Mouse (Mus musculus) hindbrain, embryonic 11.5 days (tissue): ENCODE measurements around the gene Mark3. TPM values are rescaled to one million over a fixed set of nuclear protein-coding genes. Genes with fewer than 3 reads are reported as not detected.

Experiments
- ATAC-seq: fragments of 200-750 bp; cut with Nextera tagmentation; 2 replicates; pipeline ENCODE4 v1.8.0; 2017; ENCODE audit warnings: mild to moderate bottlenecking, moderate TSS enrichment, moderate library complexity; ENCODE audit not compliant: low FRiP score
- DNase-seq: peaks from one replicate; pipeline ENCODE4 v3.0.0-alpha.2; 2015; ENCODE audit warnings: low spot score
- H3K27ac ChIP-seq: fragments of 300-500 bp; sonication (generic); 2 replicates; pipeline ENCODE4 v1.5.1; 2014; ENCODE audit warnings: mild to moderate bottlenecking, low read depth, low read length
- H3K27me3 ChIP-seq: fragments of 300-500 bp; sonication (generic); 2 replicates; pipeline ENCODE4 v1.6.1; 2014; ENCODE audit warnings: mild to moderate bottlenecking, low read length, moderate library complexity, mixed read lengths; ENCODE audit not compliant: control insufficient read depth, insufficient read depth
- H3K36me3 ChIP-seq: fragments of 300-500 bp; sonication (generic); 2 replicates; pipeline ENCODE4 v1.6.1; 2014; ENCODE audit warnings: mild to moderate bottlenecking, low read length, moderate library complexity, mixed read lengths; ENCODE audit not compliant: control insufficient read depth, insufficient read depth
- H3K4me1 ChIP-seq: fragments of 300-500 bp; sonication (generic); replicated peaks from 2 replicates; pipeline ENCODE4 v1.6.1; 2014; ENCODE audit warnings: low read length, mixed read lengths; ENCODE audit not compliant: control insufficient read depth, insufficient read depth
- H3K4me2 ChIP-seq: fragments of 300-500 bp; sonication (generic); replicated peaks from 2 replicates; pipeline ENCODE4 v1.6.1; 2014; ENCODE audit warnings: mild to moderate bottlenecking, low read depth, low read length
- H3K4me3 ChIP-seq: fragments of 300-500 bp; sonication (generic); 2 replicates; pipeline ENCODE4 v1.5.1; 2014; ENCODE audit warnings: low read depth, low read length
- H3K9ac ChIP-seq: fragments of 300-500 bp; sonication (generic); 2 replicates; pipeline ENCODE4 v1.6.1; 2014; ENCODE audit warnings: low read depth, low read length
- H3K9me3 ChIP-seq: fragments of 300-500 bp; sonication (generic); 2 replicates; pipeline ENCODE4 v1.6.1; 2016; ENCODE audit warnings: low read length; ENCODE audit not compliant: control insufficient read depth
- WGBS: fragments of 180-500 bp; shearing (Covaris S2); extraction: QIAGEN DNeasy Blood & Tissue Kit; methylation state at CpG from one replicate; pipeline ENCODE4 v1.1.7; 2014; 5-methylcytosine and 5-hydroxymethylcytosine counted together
- polyA plus RNA-seq: library from polyadenylated mRNA; unstranded; fragments of >200 nt; fragmentation: Nextera tagmentation; extraction: Ambion mirVana; gene quantifications from 2 replicates; pipeline ENCODE4 v1.2.1, GENCODE M21; 2014

The Mark3 gene
- polyA plus RNA-seq, 1 experiment from 2014 or later = 76.8 TPM

DNA sequence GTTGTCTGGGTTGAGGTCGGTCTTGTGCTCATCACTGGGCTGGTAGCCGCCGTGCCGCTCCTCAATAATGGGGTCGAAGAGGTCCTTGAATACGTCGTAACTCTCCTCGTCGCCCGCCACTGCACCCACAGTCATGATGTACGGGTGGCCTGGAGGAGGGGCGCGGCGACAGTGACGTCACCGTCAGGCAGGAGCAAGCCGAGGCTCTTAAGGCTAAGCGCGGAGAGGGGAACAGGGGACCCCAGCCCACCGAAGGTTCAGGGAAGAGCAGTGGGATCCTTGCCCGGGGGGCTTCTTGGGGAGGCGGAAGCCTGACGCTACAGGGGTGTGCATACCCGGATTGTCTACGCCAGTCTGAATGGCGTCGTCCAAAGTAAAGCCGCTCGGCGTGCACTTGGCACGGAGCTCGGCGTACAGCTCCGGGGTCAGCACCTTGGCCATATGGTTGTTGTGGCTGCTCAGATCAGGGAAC is 97.1 kb downstream of the Mark3 start:
- DNase-seq = peak; percentile 79
- peak overlapping the region; percentile 81 for H3K4me3 ChIP-seq
- H3K4me1 ChIP-seq = peaks cover 6% of the 10 kb centered on the region; the same call in 1 of the 2 replicates
- H3K4me2 ChIP-seq = peak overlapping the region; percentile 93
- no peaks in the 10 kb centered on the region for H3K36me3 ChIP-seq
- no peaks in the 10 kb centered on the region for H3K9me3 ChIP-seq
- H3K9ac ChIP-seq = peak overlapping the region; percentile 96
- peak overlapping the region; percentile 76 for H3K27ac ChIP-seq
- peak; percentile 47 for ATAC-seq
- no peaks in the 10 kb centered on the region for H3K27me3 ChIP-seq
- WGBS = under 1% methylated on average over 34 of the region's 34 CpGs

DNA sequence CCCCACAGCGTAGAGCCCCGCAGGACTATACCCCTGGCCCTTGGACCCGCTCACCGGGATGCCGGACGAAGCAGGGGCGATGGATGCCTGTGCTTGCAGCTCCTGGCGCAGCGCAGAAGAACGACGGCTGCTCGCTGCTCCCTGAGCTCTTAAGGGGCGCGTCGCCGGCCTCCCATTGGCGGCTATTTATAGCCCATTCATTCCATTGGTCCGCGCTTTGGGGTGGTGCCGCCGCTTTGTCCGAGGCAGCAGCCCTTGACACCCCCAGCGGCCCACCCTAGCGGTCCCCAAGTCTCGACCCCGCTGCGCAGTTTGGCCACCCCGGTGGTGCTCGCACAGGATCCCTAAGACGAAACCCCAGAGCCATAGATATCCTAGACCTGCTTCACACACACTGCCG is 97.9 kb downstream of the Mark3 start, which contains the start of gene Ckb:
Gene Ckb (minus strand): TSS at position 163 of the 400 bp plus-strand sequence.
- Histone ChIP-seq H3K4me2 (peak within 1 kb of the TSS; percentile 93), H3K4me1 (peaks cover 8% of the 10 kb centered on the region; the same call in 1 of the 2 replicates), H3K36me3 (no peaks in the 10 kb centered on the region), H3K9me3 (no peaks in the 10 kb centered on the region), H3K27ac (peak within 1 kb of the TSS; percentile 76), H3K4me3 (peak within 1 kb of the TSS; percentile 81), H3K9ac (peak within 1 kb of the TSS; percentile 96), H3K27me3 (no peaks in the 10 kb centered on the region)
- DNase-seq (peak; percentile 92), ATAC-seq (peak; percentile 86)
- WGBS = under 1% methylated on average over 31 of the region's 31 CpGs

DNA sequence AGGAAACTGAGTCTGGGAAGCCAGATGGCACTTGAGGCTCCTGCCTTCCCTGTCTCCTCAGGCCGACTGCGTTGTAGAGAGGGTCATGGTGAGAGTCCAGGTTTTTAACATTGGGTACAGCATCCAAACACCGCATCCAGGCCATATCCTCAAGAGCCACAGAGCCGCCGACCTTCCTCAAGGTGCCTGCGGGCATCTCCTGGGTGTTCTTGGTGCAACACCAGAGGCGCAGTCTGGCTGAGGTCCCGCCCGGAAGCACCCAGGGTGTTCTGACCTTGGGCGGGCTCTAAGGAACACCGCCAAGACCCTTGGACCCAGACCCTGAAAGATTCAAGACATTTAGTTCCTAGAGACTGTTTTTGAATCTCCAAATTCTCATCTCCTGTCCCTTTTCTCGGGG is 98.3 kb downstream of the Mark3 start:
- peak overlapping the region; percentile 81 for H3K4me3 ChIP-seq
- no peaks in the 10 kb centered on the region for H3K36me3 ChIP-seq
- 11% methylated on average over 12 of the region's 12 CpGs for WGBS
- no peaks in the 10 kb centered on the region for H3K27me3 ChIP-seq
- peak overlapping the region; percentile 76 for H3K27ac ChIP-seq
- DNase-seq (no peak), ATAC-seq (no peak; the same call in 1 of the 2 replicates)
- no peaks in the 10 kb centered on the region for H3K9me3 ChIP-seq
- H3K4me1 ChIP-seq = peaks cover 8% of the 10 kb centered on the region; the same call in 1 of the 2 replicates
- peak overlapping the region; percentile 93 for H3K4me2 ChIP-seq
- peak overlapping the region; percentile 96 for H3K9ac ChIP-seq

DNA sequence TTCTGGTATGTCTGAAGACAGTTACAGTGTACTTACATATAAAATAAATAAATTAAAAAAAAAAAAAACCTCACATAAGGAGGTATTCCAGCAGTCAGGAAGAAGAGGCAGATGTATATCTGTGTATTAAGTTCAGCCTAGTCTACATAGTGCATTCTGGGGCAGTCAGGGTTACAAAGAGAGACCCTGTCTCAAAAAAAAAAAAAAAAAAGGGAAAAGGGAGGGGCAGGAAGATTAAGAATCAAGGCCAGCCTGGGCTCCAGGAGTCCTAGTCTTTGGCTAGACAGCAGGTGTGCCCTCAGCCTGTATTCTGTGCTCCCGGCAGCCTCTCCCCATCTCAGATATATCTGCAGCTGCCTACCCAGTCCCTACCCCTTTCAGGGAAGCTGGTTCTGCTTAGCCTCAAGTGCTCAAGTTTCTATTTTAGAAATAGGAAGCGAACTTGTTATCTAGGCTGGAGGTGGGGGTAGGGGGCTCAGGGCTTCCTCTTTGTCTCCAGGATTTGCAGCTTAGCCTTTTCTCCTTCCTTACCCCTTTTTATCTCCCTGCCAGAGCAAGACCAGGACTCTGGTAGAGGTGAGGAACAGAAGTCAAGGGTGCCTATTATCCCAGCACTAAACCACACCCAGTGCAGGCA is 100.6 kb downstream of the Mark3 start:
- DNase-seq = no peak
- Histone ChIP-seq H3K27me3 (no peaks in the 10 kb centered on the region), H3K4me1 (peaks cover 15% of the 10 kb centered on the region; the same call in 1 of the 2 replicates), H3K4me2 (no peak overlapping the region), H3K9me3 (no peaks in the 10 kb centered on the region), H3K36me3 (no peaks in the 10 kb centered on the region), H3K27ac (no peak overlapping the region), H3K9ac (no peak overlapping the region), H3K4me3 (no peak overlapping the region)
- WGBS = 68% methylated on average over 2 of the region's 2 CpGs
- ATAC-seq = no peak

DNA sequence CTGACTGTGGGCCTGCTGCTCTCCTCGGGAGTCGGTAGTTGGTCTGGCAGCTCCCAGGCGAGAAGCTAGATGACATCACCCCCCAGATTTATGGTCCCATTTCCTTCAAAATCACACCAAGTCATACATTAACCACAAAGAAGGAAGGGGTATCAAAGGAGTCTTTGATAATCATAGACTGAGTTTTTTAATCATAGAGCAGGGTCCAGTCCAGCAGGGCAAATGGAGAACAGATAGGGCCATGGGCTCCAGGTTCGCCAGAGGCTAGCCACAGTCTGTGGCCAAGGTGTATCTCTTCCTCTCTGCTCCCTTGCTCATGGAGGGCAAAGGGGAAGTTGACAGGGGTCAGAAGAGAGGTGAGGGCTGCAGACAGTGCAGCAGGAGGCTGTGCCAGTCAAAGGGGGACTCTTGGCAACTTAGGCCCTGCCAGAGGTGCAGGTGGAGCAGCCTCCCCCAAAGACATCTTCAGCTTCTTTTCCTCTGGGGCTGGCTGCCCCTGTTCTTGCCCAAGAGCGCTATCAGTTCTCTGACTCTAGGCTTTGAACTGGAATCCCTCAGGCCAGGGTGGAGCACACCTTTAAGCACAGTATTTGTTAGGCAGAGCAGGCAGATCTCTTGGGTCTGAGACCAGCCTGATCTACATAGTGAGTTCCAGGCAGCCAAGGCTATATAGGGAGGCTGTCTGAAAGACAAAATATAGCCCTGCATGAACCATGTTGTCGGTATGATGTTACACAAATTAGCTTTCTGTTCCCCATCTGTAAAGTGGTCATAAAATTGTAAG is 101.7 kb downstream of the Mark3 start:
- H3K27me3 ChIP-seq = no peaks in the 10 kb centered on the region
- H3K4me2 ChIP-seq = no peak overlapping the region
- peaks cover 12% of the 10 kb centered on the region; the same call in 1 of the 2 replicates for H3K4me1 ChIP-seq
- no peaks in the 10 kb centered on the region for H3K9me3 ChIP-seq
- H3K4me3 ChIP-seq = no peak overlapping the region
- DNase-seq (no peak), ATAC-seq (no peak)
- 83% methylated on average over 6 of the region's 6 CpGs for WGBS
- no peak overlapping the region for H3K27ac ChIP-seq
- H3K36me3 ChIP-seq = no peaks in the 10 kb centered on the region
- H3K9ac ChIP-seq = no peak overlapping the region

DNA sequence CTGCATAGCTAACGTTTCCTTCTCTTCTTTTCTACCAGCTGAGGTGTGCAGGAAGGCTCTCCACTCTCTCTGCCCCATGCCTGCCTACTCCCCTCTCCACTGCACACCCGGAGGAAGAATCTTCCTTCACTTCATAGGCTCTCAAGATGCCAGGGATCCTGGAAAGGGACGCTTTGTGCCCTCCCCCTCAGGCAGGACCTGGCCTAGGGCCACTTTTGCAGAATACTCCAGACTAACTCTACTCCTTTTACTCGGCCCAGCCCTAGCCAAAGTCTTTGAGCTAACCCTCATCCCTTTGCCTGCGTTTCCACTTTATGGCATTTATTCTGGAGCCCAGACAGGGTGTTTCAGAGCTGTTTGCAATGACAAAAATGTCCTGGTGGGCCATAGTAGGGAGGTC is 103.1 kb downstream of the Mark3 start:
- ATAC-seq = no peak; the same call in 1 of the 2 replicates
- 13% methylated on average over 5 of the region's 5 CpGs for WGBS
- Histone ChIP-seq H3K9me3 (no peaks in the 10 kb centered on the region), H3K4me1 (peaks cover 11% of the 10 kb centered on the region; the same call in 1 of the 2 replicates), H3K27ac (peak overlapping the region; percentile 85), H3K36me3 (no peaks in the 10 kb centered on the region), H3K4me2 (peak overlapping the region; percentile 84), H3K27me3 (no peaks in the 10 kb centered on the region), H3K4me3 (peak overlapping the region; percentile 90), H3K9ac (peak overlapping the region; percentile 72)
- DNase-seq = no peak

DNA sequence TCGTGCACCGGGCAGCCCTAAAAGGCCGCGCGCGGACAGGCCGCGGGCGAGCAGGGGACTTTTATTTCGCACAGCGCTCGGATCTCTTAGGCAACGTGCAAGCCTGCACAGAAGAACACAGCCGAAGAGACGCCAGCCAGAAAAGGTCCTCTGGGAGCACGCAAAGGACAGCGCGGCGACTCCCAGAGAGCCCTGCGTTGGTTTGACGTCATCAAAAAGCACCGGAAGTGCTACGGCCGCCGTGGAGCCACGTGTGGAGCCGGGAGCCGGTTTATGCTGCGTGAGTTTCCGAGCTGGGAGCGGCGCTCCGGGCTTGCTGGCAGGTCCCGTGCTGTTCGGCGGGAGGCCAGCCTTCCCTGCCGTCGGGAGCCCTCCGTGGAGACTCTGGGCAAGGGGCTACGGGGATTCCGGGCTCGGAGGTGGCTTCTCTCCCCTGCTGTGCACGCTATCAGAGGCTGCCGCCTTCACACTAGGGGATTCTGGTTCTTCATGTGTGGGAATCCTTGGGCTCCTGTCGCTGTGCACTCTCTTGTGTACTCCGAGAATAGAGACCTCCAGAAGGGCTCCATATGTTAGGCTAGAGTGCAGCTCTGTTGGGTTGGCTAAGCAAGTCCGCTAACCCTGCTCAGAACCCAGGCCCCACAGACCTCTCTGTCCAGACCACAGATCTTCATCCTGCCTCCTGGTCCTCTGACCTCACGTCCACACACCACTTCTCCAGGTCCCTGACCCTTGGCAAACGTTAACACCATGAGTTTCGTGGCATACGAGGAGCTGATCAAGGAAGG is 103.8 kb downstream of the Mark3 start, which contains the start of gene Trmt61a:
Gene Trmt61a (plus strand): TSS at position 224 of the 788 bp plus-strand sequence.
- peak; percentile 98 for DNase-seq
- Histone ChIP-seq H3K4me1 (peaks cover 9% of the 10 kb centered on the region; the same call in 1 of the 2 replicates), H3K27ac (peak within 1 kb of the TSS; percentile 85), H3K4me3 (peak within 1 kb of the TSS; percentile 90), H3K4me2 (peak within 1 kb of the TSS; percentile 84), H3K27me3 (no peaks in the 10 kb centered on the region), H3K9me3 (no peaks in the 10 kb centered on the region), H3K36me3 (no peaks in the 10 kb centered on the region), H3K9ac (peak within 1 kb of the TSS; percentile 72)
- under 1% methylated on average over 51 of the region's 51 CpGs for WGBS
- peak; percentile 87 for ATAC-seq

DNA sequence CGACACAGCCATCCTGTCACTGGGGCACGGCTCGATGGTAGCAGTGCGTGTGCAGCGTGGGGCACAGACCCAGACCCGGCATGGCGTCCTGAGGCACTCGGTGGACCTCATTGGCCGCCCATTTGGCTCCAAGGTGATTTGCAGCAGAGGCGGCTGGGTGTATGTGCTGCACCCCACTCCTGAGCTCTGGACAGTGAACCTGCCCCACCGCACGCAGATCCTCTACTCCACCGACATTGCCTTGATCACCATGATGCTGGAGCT is 104.3 kb downstream of the Mark3 start:
- ATAC-seq (no peak), DNase-seq (no peak)
- Histone ChIP-seq H3K4me1 (peaks cover 9% of the 10 kb centered on the region; the same call in 1 of the 2 replicates), H3K9ac (peak overlapping the region; percentile 72), H3K27ac (no peak overlapping the region), H3K36me3 (no peaks in the 10 kb centered on the region), H3K4me3 (peak overlapping the region; percentile 90), H3K9me3 (no peaks in the 10 kb centered on the region), H3K27me3 (no peaks in the 10 kb centered on the region), H3K4me2 (peak overlapping the region; percentile 84)
- WGBS = 10% methylated on average over 13 of the region's 13 CpGs
